Mouse (Mus musculus): ENCODE results near the gene 1500015O10Rik.

DNA sequence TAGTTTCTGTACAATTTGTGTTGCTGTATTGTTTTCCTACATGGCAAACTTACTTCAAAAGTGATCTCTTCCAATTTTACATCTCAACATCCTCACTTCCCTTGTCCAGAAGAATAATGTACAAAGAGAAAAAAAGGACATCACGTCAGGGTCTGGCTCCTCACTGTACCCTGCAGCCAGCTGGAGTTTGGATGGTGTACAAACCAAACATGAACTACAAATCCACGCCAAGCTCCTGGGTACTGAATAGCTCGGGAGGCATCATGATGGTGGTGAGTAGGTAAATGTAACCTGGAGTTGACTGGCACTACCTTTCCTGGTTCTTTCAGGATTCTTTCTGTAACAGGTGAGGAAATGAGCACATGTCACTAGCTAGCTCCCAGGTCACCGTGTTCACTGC lies 43.7 kb downstream of the 1500015O10Rik start:
- no peak for TF ChIP-seq POLR2A (IDR thresholded peaks at IDR 0.05; ENCODE audit: control insufficient read depth, low read depth, low read length)
- no peak for TF ChIP-seq CTCF (IDR thresholded peaks at IDR 0.05; ENCODE audit: control insufficient read depth, insufficient read depth, insufficient replicate concordance, low read depth, low read length)

Data from testis, adult 2 months (tissue).